Mouse (Mus musculus): Measurements from ENCODE around the gene Styxl1. TPM values are rescaled to one million over a fixed set of nuclear protein-coding genes. Genes with fewer than 3 reads are reported as not detected.

Gene Styxl1
- polyA plus RNA-seq, 1 experiment from 2014 or later = not detected

Small RNAs within 50 kb of the gene (microRNA-seq; reads per million reads assigned to microRNA genes)
- not detected for gene Mir7034

Other genes starting within 250 kb of the Styxl1 start
- gene Hip1, start 233.3 kb downstream of the Styxl1 start, polyA plus RNA-seq (2015; fragmentation: Nextera tagmentation; extraction: Ambion mirVana) = 3.4 and 4.6 TPM in 2 replicates
- gene Ccl26, start 214.8 kb downstream of the Styxl1 start, polyA plus RNA-seq (2015; fragmentation: Nextera tagmentation; extraction: Ambion mirVana) = not detected in 2 replicates
- 15.0 and 15.7 TPM in 2 replicates for gene Ccl24, start 205.3 kb downstream of the Styxl1 start, polyA plus RNA-seq (2015; fragmentation: Nextera tagmentation; extraction: Ambion mirVana)
- 11.4 and 12.2 TPM in 2 replicates for gene Rhbdd2, start 145.8 kb downstream of the Styxl1 start, polyA plus RNA-seq (2015; fragmentation: Nextera tagmentation; extraction: Ambion mirVana)
- gene Por, start 108.4 kb downstream of the Styxl1 start, polyA plus RNA-seq (2015; fragmentation: Nextera tagmentation; extraction: Ambion mirVana) = 26.7 and 31.2 TPM in 2 replicates
- gene Tmem120a, start 33.9 kb downstream of the Styxl1 start, polyA plus RNA-seq (2015; fragmentation: Nextera tagmentation; extraction: Ambion mirVana) = 17.3 and 17.8 TPM in 2 replicates
- 416 and 419 TPM in 2 replicates for gene Mdh2, start 95 bp upstream of the Styxl1 start, polyA plus RNA-seq (2015; fragmentation: Nextera tagmentation; extraction: Ambion mirVana)
- gene Srrm3, start 28.5 kb upstream of the Styxl1 start, polyA plus RNA-seq (2015; fragmentation: Nextera tagmentation; extraction: Ambion mirVana) = 0.07 TPM in 1 of 2 replicates, not detected in the other
- gene Hspb1, start 109.5 kb upstream of the Styxl1 start, polyA plus RNA-seq (2015; fragmentation: Nextera tagmentation; extraction: Ambion mirVana) = 6.4 and 7.3 TPM in 2 replicates
- 80.8 and 100 TPM in 2 replicates for gene Ywhag, start 156.2 kb upstream of the Styxl1 start, polyA plus RNA-seq (2015; fragmentation: Nextera tagmentation; extraction: Ambion mirVana)
- gene Ssc4d, start 196.1 kb upstream of the Styxl1 start, polyA plus RNA-seq (2015; fragmentation: Nextera tagmentation; extraction: Ambion mirVana) = 1.8 TPM in 2 replicates
- gene Zp3, start 201.7 kb upstream of the Styxl1 start, polyA plus RNA-seq (2015; fragmentation: Nextera tagmentation; extraction: Ambion mirVana) = not detected in 2 replicates
- gene Dtx2, start 216.4 kb upstream of the Styxl1 start, polyA plus RNA-seq (2015; fragmentation: Nextera tagmentation; extraction: Ambion mirVana) = 6.7 and 7.0 TPM in 2 replicates

Measured in liver, embryonic 13.5 days (tissue).